Mouse (Mus musculus): ENCODE data around the gene Nuak1.

DNA sequence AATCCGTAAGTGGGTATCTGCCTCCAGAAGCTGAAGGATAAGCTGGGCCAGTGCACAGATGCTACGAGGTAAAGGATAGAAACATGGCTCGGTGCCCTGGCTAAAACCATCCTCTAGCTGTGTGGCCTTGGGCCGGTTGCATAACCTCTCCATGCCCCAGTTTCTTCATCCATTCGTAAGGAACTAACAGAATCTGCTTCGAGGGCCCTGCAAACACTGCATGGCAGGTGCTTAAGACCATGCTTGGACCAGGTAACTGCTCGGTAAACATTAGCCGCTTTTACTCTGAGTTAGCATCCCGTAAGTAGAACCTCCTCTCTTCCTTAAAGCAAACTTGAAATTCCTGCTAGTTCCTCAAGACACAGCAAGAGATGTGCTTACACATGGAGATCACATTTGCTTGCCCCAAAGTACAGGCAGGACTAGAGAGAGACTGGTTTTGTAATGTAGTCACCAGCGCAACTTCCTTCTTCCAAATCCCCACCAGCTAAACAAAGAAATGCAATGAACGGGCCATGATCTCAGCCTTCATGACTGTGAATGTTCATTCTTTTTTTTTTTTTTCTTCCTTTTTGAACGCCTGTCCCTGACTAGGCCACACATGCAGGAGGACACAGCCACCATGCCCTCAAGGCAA lies 28.0 kb downstream of the Nuak1 start:
- no peak for TF ChIP-seq CTCF (IDR thresholded peaks at IDR 0.05; ENCODE audit: borderline replicate concordance, insufficient read depth, low read length)
- TF ChIP-seq POLR2A (IDR thresholded peaks at IDR 0.05; ENCODE audit: low read depth, low read length), result no peak

All from embryonic fibroblast, embryonic 13.5 days (primary cell).